Mouse (Mus musculus) B cell, adult 2 months (primary cell): ENCODE measurements at regions not wholly inside any gene's neighbourhood (a gene's known extent, or its start where the extent isn't known, plus 50 kb on each side); places are given as distances from the start of the nearest gene placed in this dataset.
A peak's percentile ranks its signal among the peaks of the same experiment; 100 is the strongest.
"Not testable (repeated sequence)": the region's sequence is repeated elsewhere in the genome, so short reads cannot be mapped to it uniquely, and the experiment has no call there.

Experiments
- DNase-seq, 2 experiments: peaks; one replicate each; pipeline ENCODE4 v3.0.0; 2022

DNA sequence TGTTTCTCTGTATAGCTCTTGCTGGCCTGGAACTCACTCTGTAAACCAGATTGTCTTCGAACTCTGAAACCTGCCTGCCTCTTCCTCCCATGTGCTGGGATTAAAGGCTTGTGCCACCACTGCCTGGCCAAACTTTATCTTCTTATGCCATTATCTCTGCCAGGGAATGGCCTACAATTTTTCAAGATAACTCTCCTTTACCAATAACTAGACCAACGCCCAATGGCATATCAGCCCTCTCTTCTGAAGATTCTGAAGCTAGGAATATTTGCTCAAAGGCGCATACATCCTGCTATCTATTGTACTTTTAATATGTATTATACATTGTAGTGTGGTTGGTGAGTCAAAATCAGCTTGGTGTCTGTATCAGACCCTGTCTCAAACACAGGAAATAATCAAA is 235.4 kb upstream of the Cts3 start:
- DNase-seq, result not testable (repeated sequence)

DNA sequence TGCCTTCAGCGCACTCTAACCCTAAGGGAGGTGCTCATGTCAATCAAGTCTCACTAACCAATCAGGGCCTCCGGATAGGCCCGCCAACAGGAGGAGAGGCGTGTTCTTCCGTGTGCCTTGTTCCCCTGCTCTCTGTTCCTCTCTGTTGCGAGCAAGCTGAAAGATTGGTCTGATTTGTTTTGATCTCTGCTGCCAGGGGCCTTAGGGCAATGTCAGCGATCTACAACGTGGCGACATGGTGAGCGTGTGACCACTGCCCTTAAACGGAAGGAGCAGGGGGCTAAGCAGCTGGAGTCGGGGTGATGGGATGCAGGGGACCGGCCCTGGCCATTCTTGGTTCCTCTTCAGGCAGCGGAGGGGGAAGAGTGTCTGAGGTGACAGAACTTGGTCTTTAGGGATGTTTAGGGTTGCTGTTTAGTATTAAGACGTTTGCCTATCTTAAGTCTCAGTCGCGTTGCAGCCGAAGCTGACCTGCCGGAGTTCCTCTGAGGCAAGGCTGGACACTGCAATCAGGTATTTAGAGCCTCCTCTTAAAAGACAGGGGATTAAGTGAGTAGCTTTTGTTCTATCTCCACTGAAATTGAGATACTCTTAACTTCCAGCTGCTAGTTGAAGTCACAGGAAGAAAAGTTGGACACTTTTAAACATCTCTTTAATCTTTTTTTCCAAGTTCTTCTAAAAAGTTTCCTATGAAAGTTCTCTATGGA is 234.4 kb upstream of the Cts3 start:
- peak; percentile 50 to 55 for DNase-seq

DNA sequence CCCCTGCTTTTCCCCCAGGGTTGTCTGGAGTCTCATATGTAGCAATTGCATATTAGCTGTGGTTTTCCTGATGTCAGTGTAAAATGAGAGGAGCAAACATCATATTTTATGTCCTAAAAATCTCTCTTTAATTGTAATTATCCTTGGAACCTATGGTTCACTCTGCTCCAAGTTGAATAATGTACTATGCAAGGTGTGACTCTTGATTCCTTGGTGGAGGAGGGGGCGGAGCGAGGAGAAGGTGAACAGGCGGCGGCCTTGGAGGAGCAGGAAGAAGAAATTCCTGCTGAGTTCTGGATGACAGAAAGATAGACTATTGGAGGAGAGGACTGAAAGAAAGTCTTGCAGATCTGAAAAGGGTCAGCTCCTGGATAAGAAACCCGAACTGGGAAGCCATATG is 233.8 kb upstream of the Cts3 start:
- not testable (repeated sequence) for DNase-seq

DNA sequence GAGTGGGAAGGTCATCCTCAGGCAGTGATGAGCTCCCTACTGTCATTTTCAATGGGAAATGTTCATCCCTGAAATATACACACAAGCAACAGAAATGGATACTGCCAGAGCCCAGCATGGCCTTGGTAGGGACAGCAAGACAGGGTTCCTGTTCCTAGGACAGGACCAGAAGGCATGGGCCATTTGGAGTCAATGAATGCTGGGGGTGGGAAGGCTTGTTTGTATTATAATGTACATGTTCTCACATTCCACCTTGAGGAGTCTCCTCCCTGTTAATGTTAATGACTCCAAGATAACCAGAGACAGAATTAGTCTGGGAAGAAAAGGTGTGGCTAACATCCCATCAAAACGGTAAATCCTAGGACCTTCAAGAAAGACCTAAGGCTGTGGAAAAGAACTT is 193.5 kb upstream of the Cts3 start:
- not testable (repeated sequence) for DNase-seq
